Mouse (Mus musculus): Measurements from ENCODE around the gene Fam131c. TPM values are rescaled to one million over a fixed set of nuclear protein-coding genes. Genes with fewer than 3 reads are reported as not detected.

Fam131c gene
- total and polyA plus RNA-seq, 2 experiments from 2014 or later, result 37.0 to 50.4 TPM

DNA sequence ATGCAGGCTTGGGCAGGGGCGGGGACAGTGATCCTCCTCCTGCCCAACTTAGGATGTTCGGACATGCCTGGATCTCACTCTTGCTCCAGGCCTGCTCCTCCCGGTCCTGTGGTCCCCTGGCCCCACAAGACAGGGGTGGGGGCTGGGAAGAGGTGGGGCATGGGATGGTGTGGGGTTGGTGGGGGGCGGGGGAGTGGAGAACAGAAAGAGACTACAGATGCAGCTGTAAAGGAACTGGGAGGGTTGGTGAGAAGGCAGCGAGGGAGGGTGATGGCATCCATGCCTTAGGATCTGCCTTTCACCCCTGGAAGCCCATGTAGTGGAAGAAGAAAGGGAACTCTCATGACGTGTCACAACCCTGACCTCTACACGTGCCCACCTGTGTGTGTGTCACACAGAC, 26.5 kb upstream of the Fam131c start:
- Histone ChIP-seq H3K9me3 (ENCODE audit: low read length) (no peaks in the 10 kb centered on the region), H3K27ac (ENCODE audit: low read depth, low read length) (no peak overlapping the region), H3K9ac (no peak overlapping the region), H3K4me1 (ENCODE audit: insufficient read depth) (no peaks in the 10 kb centered on the region), H3K4me2 (ENCODE audit: low read depth) (no peak overlapping the region), H3K36me3 (ENCODE audit: insufficient read depth) (no peaks in the 10 kb centered on the region), H3K4me3 (ENCODE audit: low read depth, low read length) (no peak overlapping the region), H3K27me3 (ENCODE audit: insufficient read depth, low read length) (no peaks in the 10 kb centered on the region)
- no peak for ATAC-seq
- 69% methylated on average over 7 of the region's 7 CpGs for WGBS
- TF ChIP-seq CTCF (IDR thresholded peaks at IDR 0.05; ENCODE audit: low read depth), result no peak
- DNase-seq, result no peak

DNA sequence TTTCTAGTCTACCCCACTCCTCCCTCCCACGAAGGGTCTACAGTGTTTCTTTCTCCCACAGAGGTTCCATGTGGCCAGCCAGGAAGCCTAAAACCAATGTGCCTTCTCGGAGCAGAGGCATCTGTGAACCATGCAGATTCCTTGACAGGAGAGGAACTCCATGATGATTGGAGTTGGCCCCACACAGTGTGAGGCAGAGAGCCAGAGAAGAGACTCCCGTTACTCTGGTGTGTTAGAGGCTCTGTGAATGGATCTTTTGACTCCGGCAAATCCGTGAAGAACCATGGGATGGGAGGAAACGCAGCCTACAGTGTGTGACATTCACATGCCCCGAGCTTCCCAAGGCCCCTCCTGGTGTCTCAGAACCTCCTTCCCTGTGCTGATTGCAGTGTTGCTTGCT, 24.5 kb upstream of the Fam131c start:
- no peak overlapping the region for H3K4me2 ChIP-seq (ENCODE audit: low read depth)
- no peak overlapping the region for H3K27ac ChIP-seq (ENCODE audit: low read depth, low read length)
- peak; percentile 12; the same call in 1 of the 2 replicates for ATAC-seq
- no peaks in the 10 kb centered on the region for H3K27me3 ChIP-seq (ENCODE audit: insufficient read depth, low read length)
- WGBS, result 55% methylated on average over 7 of the region's 7 CpGs
- H3K4me1 ChIP-seq (ENCODE audit: insufficient read depth), result no peaks in the 10 kb centered on the region
- H3K9ac ChIP-seq, result no peak overlapping the region
- H3K4me3 ChIP-seq (ENCODE audit: low read depth, low read length), result no peak overlapping the region
- no peak for TF ChIP-seq CTCF (IDR thresholded peaks at IDR 0.05; ENCODE audit: low read depth)
- no peaks in the 10 kb centered on the region for H3K9me3 ChIP-seq (ENCODE audit: low read length)
- H3K36me3 ChIP-seq (ENCODE audit: insufficient read depth), result no peaks in the 10 kb centered on the region
- DNase-seq, result no peak

DNA sequence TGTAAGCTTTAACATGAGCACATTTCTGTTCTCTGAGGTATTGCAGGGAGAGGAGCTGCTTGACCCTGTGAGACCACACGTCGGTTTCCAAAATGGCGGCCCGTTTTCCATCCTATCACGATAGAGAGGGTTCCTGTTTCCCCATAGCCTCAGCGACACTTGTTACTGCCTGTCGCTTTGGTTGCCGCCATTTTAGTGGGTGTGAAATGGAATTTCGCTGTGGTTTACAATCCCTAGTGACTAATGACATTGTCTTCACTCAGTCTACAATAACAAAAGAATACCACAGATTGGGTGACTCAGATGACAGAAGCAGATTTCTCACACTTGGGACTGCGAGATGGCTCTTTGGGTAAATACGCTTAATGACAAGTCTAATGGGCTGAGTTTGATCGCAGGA, 22.8 kb upstream of the Fam131c start:
- ATAC-seq (no peak), DNase-seq (no peak)
- Histone ChIP-seq H3K4me2 (ENCODE audit: low read depth) (no peak overlapping the region), H3K9me3 (ENCODE audit: low read length) (no peaks in the 10 kb centered on the region), H3K9ac (no peak overlapping the region), H3K4me1 (ENCODE audit: insufficient read depth) (no peaks in the 10 kb centered on the region), H3K27ac (ENCODE audit: low read depth, low read length) (no peak overlapping the region), H3K27me3 (ENCODE audit: insufficient read depth, low read length) (no peaks in the 10 kb centered on the region), H3K36me3 (ENCODE audit: insufficient read depth) (no peaks in the 10 kb centered on the region), H3K4me3 (ENCODE audit: low read depth, low read length) (no peak overlapping the region)
- no peak for TF ChIP-seq CTCF (IDR thresholded peaks at IDR 0.05; ENCODE audit: low read depth)
- 94% methylated on average over 12 of the region's 12 CpGs for WGBS

DNA sequence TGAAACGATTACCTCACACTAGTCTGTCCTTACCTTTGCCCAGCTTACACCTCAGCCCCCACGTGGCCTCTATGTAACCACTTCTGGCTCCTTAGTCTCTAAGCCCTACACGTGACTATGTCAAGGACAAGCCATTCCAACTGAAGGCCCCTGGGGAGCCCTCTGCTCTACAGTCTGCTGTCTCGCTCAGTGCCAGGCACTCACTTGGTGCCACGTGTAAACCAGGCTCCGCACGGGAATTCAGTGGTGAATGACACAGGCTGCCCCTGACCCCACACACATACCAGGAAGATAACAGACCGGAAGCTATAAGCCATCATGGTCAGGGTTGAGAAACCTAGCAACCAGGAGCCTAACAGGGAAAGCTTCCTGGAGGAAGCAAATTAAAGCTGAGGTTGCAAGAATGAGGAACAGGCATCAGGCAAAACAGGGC, 20.6 kb upstream of the Fam131c start:
- Histone ChIP-seq H3K4me2 (ENCODE audit: low read depth) (no peak overlapping the region), H3K9ac (no peak overlapping the region), H3K4me1 (ENCODE audit: insufficient read depth) (no peaks in the 10 kb centered on the region), H3K4me3 (ENCODE audit: low read depth, low read length) (no peak overlapping the region), H3K27me3 (ENCODE audit: insufficient read depth, low read length) (no peaks in the 10 kb centered on the region), H3K36me3 (ENCODE audit: insufficient read depth) (no peaks in the 10 kb centered on the region), H3K9me3 (ENCODE audit: low read length) (no peaks in the 10 kb centered on the region), H3K27ac (ENCODE audit: low read depth, low read length) (no peak overlapping the region)
- DNase-seq, result no peak
- no peak for ATAC-seq
- 72% methylated on average over 8 of the region's 8 CpGs for WGBS
- TF ChIP-seq CTCF (IDR thresholded peaks at IDR 0.05; ENCODE audit: low read depth), result no peak

DNA sequence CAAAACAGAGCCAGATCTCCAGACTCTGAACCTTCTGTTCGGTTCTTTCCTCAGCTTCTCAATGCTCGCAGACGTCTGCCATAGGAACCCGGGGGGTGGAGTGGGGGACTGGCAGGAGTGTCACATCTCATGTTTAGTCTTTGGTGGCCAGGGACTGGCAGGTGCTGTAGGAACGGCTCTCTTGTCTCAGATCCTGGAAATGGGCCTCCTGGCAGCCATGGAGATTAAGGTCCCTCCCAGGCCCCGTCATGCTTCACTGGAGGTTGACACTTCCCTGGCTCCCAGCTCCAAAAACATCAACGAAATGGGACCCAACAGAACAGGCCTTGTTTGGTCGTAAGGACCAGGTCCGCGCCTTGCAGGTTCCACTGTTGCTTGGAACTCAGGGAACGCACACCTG, 19.4 kb upstream of the Fam131c start:
- H3K9ac ChIP-seq, result no peak overlapping the region
- WGBS, result 57% methylated on average over 11 of the region's 11 CpGs
- no peaks in the 10 kb centered on the region for H3K36me3 ChIP-seq (ENCODE audit: insufficient read depth)
- no peak for TF ChIP-seq CTCF (IDR thresholded peaks at IDR 0.05; ENCODE audit: low read depth)
- H3K4me1 ChIP-seq (ENCODE audit: insufficient read depth), result no peaks in the 10 kb centered on the region
- H3K9me3 ChIP-seq (ENCODE audit: low read length), result no peaks in the 10 kb centered on the region
- DNase-seq (no peak), ATAC-seq (no peak)
- H3K4me2 ChIP-seq (ENCODE audit: low read depth), result no peak overlapping the region
- no peak overlapping the region for H3K27ac ChIP-seq (ENCODE audit: low read depth, low read length)
- no peak overlapping the region for H3K4me3 ChIP-seq (ENCODE audit: low read depth, low read length)
- H3K27me3 ChIP-seq (ENCODE audit: insufficient read depth, low read length), result no peaks in the 10 kb centered on the region

DNA sequence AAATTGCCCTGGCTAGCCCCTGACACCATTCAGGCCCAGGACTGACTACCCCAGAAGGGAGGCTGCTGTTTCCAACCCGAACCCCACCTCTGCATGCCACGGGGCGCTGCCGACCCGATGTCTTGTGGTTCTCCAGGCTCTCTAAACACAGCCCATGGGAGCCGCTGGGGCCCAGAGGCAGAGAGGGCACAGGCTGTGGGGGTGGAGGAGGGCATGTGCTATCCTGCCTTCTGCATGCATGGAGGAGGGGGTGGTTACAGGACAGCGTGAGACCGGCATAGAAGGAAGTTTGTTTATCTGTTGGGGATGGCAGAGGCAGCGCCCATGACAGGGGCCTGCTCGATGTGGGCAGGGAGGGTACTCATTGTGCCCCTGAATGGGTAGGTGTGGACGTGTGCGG, 18.0 kb upstream of the Fam131c start:
- Histone ChIP-seq H3K4me1 (ENCODE audit: insufficient read depth) (no peaks in the 10 kb centered on the region), H3K27me3 (ENCODE audit: insufficient read depth, low read length) (no peaks in the 10 kb centered on the region), H3K36me3 (ENCODE audit: insufficient read depth) (no peaks in the 10 kb centered on the region), H3K9me3 (ENCODE audit: low read length) (no peaks in the 10 kb centered on the region), H3K4me2 (ENCODE audit: low read depth) (no peak overlapping the region), H3K4me3 (ENCODE audit: low read depth, low read length) (no peak overlapping the region), H3K27ac (ENCODE audit: low read depth, low read length) (no peak overlapping the region), H3K9ac (no peak overlapping the region)
- 87% methylated on average over 12 of the region's 12 CpGs for WGBS
- TF ChIP-seq CTCF (IDR thresholded peaks at IDR 0.05; ENCODE audit: low read depth), result no peak
- no peak for ATAC-seq
- DNase-seq, result no peak

DNA sequence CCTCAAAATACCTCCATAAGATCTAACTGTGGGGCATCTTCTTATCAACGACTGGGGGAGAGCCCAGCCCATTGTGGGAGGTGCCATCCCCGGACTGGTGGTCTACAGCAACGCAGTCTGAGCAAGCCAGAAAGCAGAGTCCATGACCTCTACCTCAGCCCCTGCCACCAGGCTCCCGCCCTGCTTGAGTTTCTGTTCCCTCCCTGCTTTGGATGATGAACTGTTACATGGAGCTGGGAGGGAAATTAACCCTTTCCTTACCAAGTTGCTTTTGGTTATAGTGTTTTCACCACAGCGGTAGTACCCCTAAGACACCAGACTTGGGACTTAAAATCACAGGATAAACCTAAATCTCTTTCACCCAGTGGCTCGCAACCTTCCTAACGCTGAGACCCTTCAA, 16.0 kb upstream of the Fam131c start:
- WGBS, result 64% methylated on average over 7 of the region's 7 CpGs

DNA sequence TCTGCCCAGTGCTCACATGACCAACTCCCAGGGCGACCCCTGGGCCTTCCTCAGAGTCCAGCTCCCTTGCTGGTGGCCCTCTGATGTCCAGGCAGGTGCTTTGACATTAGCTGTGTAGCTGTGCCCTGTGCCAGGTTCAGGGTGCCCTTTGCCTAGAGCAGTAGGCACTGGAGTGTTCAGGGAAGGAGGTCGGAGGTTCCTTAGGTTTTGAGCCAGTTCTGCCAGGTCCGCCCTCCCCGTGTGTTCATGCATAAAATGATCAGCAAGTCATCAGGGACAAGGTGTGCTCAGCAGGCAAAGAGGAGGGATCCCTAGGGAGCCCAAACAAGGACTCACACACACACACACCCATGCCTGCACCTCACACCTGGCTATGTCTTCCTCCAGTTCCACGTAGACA, 15.0 kb upstream of the Fam131c start:
- Histone ChIP-seq H3K36me3 (ENCODE audit: insufficient read depth) (no peaks in the 10 kb centered on the region), H3K9me3 (ENCODE audit: low read length) (no peaks in the 10 kb centered on the region), H3K27me3 (ENCODE audit: insufficient read depth, low read length) (no peaks in the 10 kb centered on the region), H3K4me2 (ENCODE audit: low read depth) (no peak overlapping the region), H3K9ac (no peak overlapping the region), H3K4me1 (ENCODE audit: insufficient read depth) (no peaks in the 10 kb centered on the region), H3K27ac (ENCODE audit: low read depth, low read length) (no peak overlapping the region), H3K4me3 (ENCODE audit: low read depth, low read length) (no peak overlapping the region)
- DNase-seq (no peak), ATAC-seq (no peak)
- no peak for TF ChIP-seq CTCF (IDR thresholded peaks at IDR 0.05; ENCODE audit: low read depth)
- WGBS, result 76% methylated on average over 5 of the region's 5 CpGs

More for the DNA sequence above, 16.0 kb upstream of the Fam131c start:
- DNase-seq, result no peak
- Histone ChIP-seq H3K27me3 (ENCODE audit: insufficient read depth, low read length) (no peaks in the 10 kb centered on the region), H3K4me1 (ENCODE audit: insufficient read depth) (no peaks in the 10 kb centered on the region), H3K27ac (ENCODE audit: low read depth, low read length) (no peak overlapping the region), H3K4me3 (ENCODE audit: low read depth, low read length) (no peak overlapping the region), H3K4me2 (ENCODE audit: low read depth) (no peak overlapping the region), H3K9ac (no peak overlapping the region), H3K9me3 (ENCODE audit: low read length) (no peaks in the 10 kb centered on the region), H3K36me3 (ENCODE audit: insufficient read depth) (no peaks in the 10 kb centered on the region)
- no peak for ATAC-seq
- TF ChIP-seq CTCF (IDR thresholded peaks at IDR 0.05; ENCODE audit: low read depth), result no peak
